Mouse (Mus musculus): Measurements from ENCODE around the gene Add2.

The Add2 gene

GRCm38 (mm10) chr6:86148518-86148917 is 120.0 kb downstream of the Add2 start:
- no peak for DNase-seq

- no peak for DNase-seq
These were observed 120.5 kb downstream of the Add2 start for GRCm38 (mm10) chr6:86149001-86149400.

- no peak for DNase-seq
These were observed 124.2 kb downstream of the Add2 start for GRCm38 (mm10) chr6:86152676-86153075.

- peak in 1 of 2 experiments; percentile 23 for DNase-seq
These were observed 125.0 kb downstream of the Add2 start for GRCm38 (mm10) chr6:86153436-86153990.

- DNase-seq, result no peak
These were observed 125.5 kb downstream of the Add2 start for GRCm38 (mm10) chr6:86154006-86154405.

GRCm38 (mm10) chr6:86154481-86154880 is 126.0 kb downstream of the Add2 start:
- no peak for DNase-seq

- peak; percentile 60 to 75 for DNase-seq
These were observed 129.1 kb downstream of the Add2 start for GRCm38 (mm10) chr6:86157253-86158234.

- no peak for DNase-seq
These were observed 132.4 kb downstream of the Add2 start for GRCm38 (mm10) chr6:86160878-86161277.

GRCm38 (mm10) chr6:86161586-86161985 is 133.1 kb downstream of the Add2 start:
- DNase-seq, result no peak

- DNase-seq, result no peak
These were observed 135.5 kb downstream of the Add2 start for GRCm38 (mm10) chr6:86164028-86164427.

GRCm38 (mm10) chr6:86166426-86166825 is 137.9 kb downstream of the Add2 start:
- no peak for DNase-seq

- DNase-seq, result no peak
These were observed 139.4 kb downstream of the Add2 start for GRCm38 (mm10) chr6:86167851-86168250.

- DNase-seq, result no peak
These were observed 140.7 kb downstream of the Add2 start for GRCm38 (mm10) chr6:86169166-86169565.
